Mouse (Mus musculus) cerebellum, postnatal 10 days (tissue): ENCODE measurements around the gene Ggnbp2.
A peak's percentile ranks its signal among the peaks of the same experiment; 100 is the strongest.
"Not testable (repeated sequence)": the region's sequence is repeated elsewhere in the genome, so short reads cannot be mapped to it uniquely, and the experiment has no call there.

Experiments used
- DNase-seq, 2 experiments: peaks; one replicate each; pipeline ENCODE4 v3.0.0; 2021; ENCODE audit warnings: mixed read lengths in 2 of 2

The Ggnbp2 gene

DNA sequence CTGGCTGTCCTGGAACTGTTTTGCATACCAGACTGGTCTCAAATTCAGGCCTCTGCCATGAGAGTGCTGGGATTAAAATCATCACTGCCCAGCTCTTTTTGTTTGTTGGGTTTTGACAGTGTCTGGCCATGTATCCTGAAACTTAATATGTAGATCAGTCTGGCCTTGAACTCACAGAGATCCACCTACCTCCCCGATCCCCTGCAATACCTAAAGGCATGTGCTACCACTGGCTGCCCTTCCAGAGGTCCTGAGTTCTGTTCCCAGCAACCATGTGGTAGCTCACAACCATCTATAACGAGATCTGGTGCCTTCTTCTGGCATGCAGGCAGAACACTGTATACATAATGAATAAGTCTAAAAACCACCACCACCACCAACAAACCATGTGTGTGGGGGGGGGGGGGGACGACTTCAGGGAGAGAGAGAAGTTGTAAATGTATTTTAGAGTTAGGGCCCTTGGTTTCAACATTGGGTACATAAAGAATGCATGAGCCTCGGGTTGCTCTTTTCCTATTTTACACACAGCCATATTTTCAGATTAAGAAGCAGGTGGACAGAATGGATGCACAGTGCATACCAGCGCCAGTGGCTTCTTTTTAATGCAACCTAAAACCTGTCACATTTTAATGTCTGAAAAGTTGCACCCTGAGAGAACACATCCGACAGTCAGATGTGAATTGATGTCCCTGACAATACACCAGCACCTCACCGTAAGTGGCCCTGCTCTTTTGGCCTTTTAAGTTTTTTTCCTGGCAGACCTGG is 8.6 kb upstream of the Ggnbp2 start:
- DNase-seq = no peak

DNA sequence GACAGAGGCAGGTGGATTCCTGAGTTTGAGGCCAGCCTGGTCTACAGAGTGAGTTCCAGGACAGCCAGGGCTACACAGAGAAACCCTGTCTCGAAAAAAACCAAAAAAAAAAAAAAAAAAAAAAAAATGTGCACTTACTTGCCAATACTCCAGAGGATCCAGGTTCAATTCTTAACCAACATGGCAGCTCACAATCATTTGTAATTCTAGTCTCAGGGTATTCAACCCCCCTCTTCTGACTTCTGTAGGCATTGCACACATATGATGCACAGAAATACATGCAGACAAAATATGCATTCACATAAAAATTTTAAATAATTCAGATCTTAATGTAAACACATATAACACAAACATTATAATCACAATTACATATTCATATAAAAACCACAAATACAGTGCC is 5.4 kb upstream of the Ggnbp2 start:
- DNase-seq = not testable (repeated sequence)

DNA sequence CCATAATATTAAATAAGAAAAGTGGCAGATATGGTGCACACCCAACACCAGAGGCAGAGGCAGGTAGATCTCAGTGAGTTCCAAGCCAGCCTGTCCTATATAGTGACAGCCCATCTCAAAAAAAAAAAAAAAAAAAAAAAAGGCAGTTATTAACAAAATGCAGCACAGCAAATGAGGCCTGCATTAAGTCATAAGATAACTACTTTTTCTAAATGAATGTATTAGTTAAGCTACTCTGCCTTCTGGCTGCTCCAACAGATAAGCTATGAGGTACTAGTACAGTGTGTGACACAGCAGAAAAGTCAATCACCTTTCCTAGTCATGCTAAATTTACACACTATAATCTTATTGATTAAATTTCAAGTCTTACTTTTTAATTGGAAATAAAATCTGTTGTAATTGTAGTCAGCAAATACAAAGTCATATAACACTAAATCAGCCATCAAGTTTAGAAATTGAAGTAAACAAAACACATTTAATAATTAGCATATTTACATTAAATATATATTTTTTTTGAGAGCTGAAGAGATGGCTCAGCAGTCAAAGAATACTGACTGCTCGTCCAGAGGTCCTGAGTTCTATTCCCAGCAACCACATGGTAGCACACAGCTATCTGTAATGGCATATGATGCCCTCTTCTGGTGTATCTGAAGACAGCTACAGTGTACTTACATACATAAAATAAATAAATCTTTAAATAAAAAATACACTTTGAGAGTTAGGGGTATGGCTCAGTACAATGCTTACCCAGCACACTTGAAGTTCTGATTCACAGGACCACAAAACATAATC is 2.6 kb upstream of the Ggnbp2 start:
- no peak for DNase-seq

DNA sequence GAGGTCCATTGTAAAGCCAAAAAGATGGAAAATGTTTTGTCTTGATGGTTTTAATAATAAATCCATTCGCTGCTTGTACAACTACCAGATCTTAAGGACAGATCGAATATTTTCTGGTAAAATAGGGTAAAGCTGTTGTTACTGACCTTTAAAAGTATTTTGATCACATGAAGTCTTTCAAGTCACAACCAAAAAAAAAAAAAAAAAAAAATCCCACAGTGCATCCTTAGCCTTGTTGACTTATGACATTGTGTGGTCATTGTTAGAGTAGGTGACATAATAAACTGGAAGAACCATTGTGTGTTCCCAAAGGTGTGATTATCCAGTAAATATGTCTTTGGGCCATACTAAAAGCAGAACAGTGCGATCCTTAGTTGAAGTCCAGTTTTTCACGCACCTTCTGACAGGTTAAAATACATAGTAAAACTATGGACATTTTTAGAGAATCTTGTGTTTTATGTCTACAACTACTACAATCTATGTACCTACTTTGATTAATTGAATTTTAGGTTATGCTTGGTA is 992 bp upstream of the Ggnbp2 start:
- DNase-seq = no peak

DNA sequence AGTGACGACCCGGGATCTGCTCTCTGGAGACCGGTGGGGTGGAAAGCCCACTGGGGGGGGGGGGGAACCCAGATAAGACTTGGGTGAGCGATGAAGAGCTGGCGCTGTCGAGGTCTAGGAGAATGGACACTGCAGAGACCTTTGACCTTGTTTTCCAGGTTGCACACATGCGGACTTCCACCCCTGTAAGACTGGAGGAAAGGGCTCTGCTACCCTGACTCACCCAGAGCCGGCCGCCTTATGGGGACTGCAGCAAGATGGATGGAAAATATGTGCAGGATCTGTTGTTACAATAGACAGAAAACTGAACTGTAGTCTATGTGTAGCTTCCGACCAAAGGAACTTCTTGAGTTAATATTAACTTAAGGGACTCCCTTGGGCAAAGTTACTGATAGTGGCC is 429 bp upstream of the Ggnbp2 start:
- DNase-seq = no peak

DNA sequence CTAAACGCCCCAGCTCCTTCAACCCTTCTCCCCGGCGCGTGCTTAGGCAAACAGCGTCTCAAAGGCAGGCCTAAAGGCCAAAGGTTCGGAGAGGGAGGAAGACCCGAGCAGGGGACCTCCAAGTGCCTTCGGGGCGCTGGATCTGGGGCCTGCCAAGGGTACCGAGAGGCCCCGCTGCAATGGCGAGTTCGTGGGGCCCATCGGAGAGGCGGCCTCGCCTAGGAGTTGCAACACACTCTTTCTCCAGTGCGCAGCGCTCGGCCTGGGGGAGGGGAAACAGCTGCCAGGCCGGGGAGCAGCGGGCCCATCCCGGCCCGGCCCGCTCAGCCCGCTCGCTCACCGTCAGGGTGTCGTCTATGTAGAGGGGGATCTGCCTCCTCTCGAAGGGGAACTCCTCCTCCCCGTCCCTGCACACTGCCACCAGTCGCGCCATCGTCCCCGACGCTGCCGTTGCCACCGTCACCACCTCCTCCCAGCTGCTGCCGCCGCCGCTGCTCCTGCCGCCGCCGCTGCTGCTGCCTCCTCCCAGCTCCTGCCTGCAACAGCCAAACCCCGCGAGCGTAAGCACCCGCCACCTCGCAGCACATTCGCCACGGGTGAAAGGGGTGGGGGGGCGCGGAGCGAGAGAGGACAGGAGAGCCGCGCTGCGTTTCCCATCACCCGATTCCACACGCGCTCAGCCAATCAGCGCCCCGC is 932 bp downstream of the Ggnbp2 start:
- DNase-seq = peak; percentile 98

DNA sequence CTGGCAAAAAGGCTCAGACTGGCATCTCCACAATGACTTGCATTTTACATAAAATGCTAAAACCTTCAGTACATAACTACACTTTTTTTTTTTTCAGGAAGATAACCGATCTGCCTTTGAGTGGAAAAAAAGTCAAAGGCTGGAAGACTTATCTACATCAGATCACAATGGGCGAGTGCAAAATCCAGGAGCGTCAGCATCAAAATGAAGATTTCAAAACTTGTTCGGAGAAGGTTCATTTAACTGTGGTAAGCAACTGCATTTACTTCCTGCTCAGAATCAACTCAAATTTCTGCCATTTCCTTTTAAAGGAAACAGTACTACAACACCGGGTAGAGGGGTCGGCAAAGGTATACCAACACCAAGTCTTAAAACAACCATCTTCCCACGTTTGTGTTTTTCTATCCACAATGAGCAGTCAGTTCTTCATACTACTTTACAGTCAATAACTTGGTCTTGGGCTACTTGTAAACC is 1.8 kb downstream of the Ggnbp2 start:
- DNase-seq = no peak

DNA sequence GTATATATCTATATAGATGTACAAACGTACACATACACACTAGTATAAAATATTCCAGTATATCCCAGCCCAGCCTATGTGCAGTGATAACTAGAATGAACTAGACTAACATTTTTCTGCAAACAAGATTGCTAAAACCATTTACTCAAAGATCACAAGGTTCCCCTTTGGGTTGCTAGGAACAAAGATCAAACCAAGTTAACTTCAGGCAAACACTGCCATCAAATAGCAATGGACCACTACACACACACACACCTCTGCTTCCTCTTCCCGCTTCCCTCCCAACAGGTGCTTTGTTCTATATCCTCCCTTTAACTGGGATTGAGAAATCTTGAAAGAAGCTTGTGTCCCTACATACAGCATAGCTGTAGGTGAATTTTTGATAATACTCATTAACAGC is 3.0 kb downstream of the Ggnbp2 start:
- DNase-seq = no peak

DNA sequence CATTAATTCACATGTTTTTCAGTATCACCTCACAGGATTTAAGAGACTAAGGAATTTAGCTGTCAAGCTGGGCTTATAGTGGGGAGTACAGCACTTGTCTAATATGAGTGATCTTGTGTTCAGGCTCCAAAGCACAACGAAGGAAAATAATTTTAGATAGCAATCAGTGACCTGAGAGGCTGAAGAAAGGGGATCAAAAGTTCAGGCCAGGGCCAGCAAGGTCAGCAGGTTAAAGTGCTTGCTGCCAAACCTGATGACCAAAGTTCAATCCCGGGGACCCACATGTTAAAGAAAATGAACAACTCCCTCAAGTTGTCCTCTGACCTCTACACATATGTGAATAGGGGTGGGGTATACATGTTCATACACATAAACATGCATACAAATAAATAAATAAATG is 5.3 kb downstream of the Ggnbp2 start:
- DNase-seq = no peak

DNA sequence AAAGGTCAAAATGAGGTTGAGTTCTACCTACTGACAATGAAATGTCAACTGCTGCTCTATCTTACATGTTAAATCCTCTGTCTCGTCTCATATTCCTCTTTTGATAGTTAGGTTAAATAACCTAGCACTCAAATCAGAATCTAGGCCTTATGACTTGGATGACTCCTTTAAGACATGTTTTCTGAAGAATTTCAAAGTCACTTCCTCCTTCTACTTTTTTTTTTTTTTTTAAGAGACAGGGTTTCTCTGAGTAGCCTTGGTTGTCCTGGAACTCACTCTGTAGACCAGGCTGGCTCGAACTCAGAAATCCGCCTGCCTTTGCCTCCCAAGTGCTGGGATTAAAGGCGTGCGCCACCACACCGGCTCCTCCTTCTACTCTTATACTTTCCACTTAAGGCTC is 15.3 kb downstream of the Ggnbp2 start:
- no peak for DNase-seq

DNA sequence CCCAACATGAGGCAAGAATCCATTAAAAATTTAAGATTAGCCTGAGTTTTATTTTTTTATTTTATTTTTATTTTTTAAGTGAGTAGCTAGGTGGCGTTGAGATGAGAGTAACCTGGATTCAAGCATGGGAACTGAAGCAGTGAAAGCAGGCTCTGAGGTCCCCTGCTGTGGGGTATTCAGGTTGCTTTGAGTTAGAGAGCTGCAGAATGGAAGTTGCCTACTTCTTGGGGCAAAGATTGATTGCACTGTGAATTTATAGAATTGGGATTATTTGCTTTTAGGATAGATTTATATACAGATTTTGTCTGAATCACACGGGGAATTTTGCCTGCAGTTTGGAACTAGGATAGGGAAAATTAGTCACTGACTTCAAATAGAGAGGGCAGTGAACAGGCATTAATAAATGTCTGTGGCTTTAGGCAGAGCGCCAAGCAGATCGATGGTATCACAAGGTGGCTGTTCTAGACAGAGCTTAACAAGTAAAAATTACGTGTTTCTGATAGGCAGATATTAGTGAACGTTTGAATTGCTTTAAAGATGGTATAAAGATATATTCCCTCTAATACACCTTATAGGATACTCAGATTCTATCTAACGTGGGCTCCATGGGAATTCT is 23.0 kb downstream of the Ggnbp2 start:
- peak in 1 of 2 experiments; percentile 15 for DNase-seq

DNA sequence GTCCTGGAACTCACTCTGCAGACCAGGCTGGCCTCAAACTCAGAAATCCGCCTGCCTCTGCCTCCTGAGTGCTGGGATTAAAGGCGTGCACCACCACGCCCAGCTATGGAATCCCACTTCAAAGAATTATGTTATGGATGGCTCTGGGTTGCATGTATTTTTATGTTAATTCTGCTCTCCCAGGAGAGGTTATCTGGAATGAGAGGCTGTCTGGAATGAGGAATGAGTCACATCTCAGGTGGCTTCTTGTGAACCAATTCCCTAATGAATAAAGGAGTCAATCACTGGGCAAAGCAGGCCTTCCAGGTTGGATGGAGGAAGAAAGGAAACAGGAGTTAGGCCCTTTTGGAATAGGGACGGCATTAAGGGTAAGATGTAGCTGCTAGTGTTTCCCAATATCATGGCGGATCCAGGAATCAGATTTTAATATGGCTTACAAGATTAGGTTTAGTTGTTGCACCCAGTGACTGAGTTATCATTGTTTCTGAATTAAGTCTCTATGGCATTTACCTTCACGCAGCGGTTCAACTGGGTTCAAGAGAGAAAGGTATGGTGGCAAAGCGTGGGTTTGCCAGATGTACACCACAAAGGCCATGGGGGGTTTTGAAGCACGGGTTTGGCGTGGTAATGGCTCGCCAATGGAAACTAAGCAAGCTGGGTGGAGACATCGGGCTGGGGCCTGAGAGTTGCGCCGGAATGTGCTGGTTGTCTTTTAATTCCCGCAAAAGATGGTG is 23.7 kb downstream of the Ggnbp2 start:
- DNase-seq = no peak

DNA sequence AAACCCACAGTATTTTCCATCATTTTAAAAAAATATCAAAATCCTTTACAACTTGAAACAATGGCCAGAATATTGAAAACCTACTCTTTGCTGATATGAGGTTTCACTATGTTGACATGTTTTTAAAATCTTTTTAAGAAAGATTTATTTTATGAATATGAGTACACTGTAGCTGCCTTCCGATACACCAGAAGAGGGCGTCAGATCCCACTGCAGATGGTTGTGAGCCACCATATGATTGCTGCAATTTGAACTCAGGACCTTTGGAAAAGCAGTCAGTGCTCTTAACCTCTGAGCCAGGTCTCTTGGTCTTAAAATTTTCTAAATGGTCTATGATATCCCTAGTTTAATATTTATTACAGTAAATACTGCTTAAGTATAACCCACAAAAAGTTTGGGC is 31.3 kb downstream of the Ggnbp2 start:
- no peak for DNase-seq

DNA sequence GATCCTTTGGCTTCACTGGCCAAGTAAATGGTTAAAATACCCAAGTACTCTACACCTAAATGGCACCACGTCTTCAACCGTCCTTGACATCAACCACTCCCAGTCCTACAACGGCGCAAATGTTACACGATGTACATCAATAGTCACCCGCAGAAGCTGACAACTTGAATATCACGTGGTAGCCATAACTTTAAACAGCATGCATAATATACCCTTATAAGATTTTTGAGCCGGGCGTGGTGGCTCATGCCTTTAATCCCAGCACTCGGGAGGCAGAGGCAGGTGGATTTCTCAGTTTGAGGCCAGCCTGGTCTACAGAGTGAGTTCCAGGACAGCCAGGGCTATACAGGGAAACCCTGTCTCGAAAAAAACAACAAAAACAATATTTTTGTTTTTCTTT is 41.1 kb downstream of the Ggnbp2 start:
- DNase-seq = not testable (repeated sequence)

DNA sequence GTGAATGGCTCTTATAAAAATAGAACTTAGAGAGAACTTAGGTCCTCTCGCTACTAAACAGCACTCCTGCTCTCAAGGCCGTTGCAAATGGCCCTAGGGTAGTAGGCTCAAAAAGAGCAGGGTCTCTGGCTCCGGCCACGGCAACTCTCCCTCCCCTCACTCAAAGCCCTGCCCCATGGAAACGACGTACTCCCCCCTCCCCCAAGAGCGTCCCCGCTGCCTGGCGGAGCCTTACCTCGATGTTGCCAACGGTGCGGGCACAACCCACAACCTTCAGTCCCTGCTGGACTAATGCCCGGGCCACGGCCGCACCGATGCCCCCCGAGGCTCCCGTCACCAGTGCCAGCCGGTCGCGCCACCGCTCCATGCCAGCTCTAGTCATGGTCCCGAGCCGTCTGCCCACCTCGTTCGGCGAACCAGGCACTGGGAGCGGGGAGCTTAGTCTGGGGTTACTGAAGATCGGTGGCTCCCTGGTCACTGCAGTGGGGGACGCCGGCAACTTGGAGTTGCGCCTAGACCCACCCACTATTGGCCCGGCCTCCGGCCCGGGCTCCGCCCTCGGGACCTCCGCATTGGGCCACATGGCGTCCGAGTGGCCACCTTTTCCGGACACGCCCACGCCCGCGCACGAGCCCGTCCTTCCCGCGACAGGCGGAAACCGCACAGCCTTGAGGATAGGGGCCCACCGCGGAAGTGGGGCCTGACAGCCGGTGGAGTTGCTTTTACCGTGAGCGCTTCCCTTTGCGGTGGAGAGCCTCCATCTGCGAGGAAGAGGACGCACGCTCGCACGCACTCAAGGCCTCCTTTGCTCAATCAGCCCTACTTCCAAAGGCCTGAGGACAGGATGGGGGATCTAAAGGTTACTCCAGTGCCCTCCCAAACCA is 41.9 kb downstream of the Ggnbp2 start, which contains the start of gene Dhrs11:
Gene Dhrs11 (minus strand): TSS at position 479 of the 884 bp plus-strand sequence.
- peak; percentile 97 to 98 for DNase-seq

DNA sequence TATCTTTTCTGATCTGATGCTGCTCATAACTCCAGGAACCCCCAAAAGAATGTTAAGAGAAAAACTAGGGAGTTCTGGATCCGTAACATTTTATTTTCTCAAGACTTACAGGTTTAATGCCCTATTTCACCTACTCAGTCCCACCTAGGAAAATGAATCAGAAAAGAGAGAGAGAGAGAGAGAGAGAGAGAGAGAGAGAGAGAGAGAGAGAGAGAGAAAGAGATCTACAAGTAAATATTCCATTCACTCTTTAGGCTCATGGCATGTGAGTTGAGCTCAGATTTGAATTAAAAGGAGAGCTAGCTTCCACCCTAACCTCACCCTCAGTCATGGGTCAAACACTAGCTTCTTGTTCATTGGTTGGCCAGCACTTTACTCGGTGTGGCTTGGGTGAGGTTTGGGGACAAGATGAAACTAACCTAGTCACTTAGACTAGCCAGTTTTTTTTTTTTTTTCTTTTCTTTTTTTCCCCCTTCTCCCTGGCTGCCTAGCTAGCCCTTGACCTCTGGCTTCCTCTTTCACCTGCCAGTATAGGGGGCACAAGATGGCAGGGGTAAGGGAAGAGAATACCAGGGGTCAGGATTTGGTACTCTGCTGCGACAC is 42.6 kb downstream of the Ggnbp2 start:
- DNase-seq = no peak

DNA sequence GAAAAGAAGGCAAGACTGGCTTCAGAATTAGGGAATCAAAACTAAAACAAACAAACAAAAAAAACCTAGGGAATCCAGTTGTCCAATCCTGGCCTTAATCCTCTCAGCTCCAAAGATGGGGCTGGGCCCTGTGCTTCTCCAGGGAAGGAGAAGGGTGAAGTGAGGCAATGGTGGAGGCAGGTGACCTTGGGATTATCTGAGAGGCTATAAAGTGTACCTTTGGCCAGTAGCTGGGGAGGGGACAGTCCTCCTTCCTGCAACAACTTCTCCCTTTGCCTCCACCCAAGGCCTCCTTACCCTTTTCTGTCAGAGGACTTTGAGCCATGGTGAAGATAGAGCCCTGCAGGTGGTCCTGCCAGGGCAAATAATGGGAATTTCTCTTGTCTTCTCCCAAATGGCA is 43.1 kb downstream of the Ggnbp2 start:
- no peak for DNase-seq

DNA sequence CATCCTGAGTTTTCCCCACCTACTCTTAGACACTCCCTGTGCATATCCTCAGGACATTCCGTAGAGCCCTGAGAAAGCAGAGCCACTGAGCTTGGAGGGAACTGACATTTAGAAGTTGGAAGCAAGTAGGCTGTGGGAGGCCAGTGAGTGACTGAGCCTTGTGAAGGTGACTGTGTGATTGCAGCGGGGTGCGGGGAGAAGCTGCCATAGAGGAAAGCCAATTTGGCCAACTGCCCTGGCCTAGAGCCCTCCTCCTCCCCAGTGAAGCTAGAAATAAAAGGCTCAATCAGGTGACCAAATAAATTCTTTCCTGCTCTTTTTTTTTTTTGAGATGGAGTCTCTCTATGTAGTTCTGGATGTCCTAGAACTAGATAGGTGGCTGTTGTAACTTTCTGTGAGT is 44.4 kb downstream of the Ggnbp2 start:
- peak; percentile 82 to 88 for DNase-seq

DNA sequence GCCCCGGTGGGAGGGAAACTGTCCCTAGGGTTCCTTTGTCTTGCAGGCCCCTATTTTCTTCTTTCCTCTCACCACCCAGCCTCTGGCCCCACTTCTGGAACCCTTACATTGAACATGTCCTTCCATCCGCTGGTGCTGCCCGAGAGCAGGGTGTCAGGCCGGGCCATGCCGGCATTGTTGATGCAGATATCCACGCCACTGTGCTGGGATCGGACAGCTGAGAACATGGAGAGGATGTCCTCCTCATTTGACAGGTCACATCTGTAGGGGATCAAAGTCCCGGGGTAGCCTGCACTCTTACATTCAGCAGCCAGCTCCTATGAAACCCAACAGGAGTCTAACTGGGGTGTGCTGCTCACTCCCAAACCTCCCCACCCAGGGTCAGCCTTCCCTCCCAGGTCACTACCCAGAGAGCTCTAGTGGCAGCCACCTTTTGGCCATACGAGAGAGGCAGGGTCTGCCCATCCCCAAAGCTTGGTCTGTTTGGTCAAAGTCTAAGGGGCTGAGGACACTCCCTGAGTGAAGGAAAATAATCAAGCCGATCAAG is 45.3 kb downstream of the Ggnbp2 start:
- no peak for DNase-seq

DNA sequence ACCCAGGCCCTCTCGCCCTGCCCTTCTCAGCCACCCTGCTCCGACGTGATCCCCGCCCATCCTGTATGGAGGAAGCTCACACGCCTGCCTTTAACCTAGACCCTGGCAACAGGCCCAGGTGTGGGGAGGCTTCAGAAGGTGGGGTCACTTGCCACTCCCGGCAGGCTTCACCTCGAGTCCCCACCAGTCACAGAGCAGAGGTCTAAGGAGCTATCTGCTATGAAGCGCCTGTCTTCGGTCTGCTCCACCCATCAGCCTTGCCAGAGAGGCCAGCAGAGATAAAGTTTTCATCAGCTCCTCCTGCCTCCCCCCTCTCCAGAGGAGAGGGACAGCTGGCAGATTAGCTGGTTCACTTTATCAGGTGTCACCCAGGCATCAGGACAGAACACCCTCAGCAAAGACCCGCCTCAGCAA is 47.1 kb downstream of the Ggnbp2 start:
- peak in 1 of 2 experiments; percentile 29 for DNase-seq
